Mouse (Mus musculus): ENCODE data around the gene Slco2a1. TPM values are rescaled to one million over a fixed set of nuclear protein-coding genes. Genes with fewer than 3 reads are reported as not detected.
A peak's percentile ranks its signal among the peaks of the same experiment; 100 is the strongest.

Gene Slco2a1
- polyA plus RNA-seq, 1 experiment: not detected

DNA sequence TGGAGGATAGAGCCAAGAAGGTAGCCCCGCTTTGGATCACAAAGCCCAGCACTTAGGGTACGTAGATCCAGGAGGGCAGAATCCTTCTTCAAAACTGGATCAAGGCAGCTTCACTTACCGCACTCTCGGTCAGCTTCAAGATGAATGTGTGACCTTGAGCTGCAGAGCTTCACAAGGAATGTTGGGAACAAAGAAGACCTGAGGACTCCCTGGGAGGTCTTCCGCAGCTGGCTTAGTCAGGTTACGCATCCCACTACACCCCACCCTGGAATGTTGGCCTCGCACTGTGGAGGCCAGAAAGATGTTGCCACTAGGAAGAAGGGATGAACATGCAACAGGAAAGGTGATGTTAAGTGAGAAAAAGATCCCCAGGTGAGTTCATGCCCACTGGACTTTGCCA is 11.9 kb downstream of the Slco2a1 start:
- Histone ChIP-seq H3K4me3 (ENCODE audit: insufficient read depth, low read length) (no peak overlapping the region), H3K4me1 (ENCODE audit: control insufficient read depth, insufficient read depth, low read length) (no peaks in the 10 kb centered on the region), H3K27ac (ENCODE audit: insufficient read depth, low read depth, low read length) (no peak overlapping the region)
- TF ChIP-seq CTCF (IDR thresholded peaks at IDR 0.05; ENCODE audit: low read depth, low read length): no peak
- no peak for TF ChIP-seq POLR2A (IDR thresholded peaks at IDR 0.05; ENCODE audit: borderline replicate concordance, low read depth, low read length)

DNA sequence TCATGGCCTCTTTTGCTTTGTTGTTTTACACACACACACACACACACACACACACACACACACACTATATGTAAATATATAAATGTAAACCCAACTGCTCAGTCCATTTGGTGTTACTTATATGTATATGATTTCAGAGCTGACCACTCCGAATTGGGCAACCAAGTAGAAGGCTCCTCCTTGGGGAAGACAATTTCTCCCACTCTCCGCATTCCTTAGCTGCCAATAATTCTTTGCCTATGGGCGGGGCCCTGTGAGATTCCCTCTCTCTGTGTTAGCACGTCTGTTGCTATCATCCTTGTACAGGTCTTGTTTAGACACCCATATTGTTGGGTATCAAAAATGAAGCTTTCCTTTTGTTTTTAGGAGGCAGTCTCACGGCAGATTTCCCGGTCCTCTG is 15.8 kb downstream of the Slco2a1 start:
- Histone ChIP-seq H3K4me3 (ENCODE audit: insufficient read depth, low read length) (no peak overlapping the region), H3K4me1 (ENCODE audit: control insufficient read depth, insufficient read depth, low read length) (no peaks in the 10 kb centered on the region), H3K27ac (ENCODE audit: insufficient read depth, low read depth, low read length) (no peak overlapping the region)
- TF ChIP-seq CTCF (IDR thresholded peaks at IDR 0.05; ENCODE audit: low read depth, low read length) (no peak), POLR2A (IDR thresholded peaks at IDR 0.05; ENCODE audit: borderline replicate concordance, low read depth, low read length) (no peak)

DNA sequence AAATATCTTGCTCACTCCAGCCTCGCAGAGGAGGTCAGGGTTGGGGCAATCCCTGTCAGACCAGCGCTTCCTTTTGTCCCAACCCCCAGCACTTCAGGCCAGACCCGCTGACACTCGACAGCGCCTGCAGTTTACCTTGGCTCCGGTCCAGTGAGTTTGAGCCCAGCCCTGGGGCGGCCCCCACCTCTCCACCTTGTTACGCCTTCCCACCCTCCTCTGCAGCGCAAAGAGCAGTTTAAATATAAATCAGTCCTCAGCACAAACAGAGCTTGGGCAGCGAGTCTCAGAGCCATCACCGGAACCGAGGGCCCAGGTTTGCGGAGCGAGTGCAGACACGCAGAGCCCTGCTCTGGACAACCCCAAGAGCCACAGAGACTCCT is 19.2 kb downstream of the Slco2a1 start:
- no peaks in the 10 kb centered on the region for H3K4me1 ChIP-seq (ENCODE audit: control insufficient read depth, insufficient read depth, low read length)
- H3K4me3 ChIP-seq (ENCODE audit: insufficient read depth, low read length): no peak overlapping the region
- no peak overlapping the region for H3K27ac ChIP-seq (ENCODE audit: insufficient read depth, low read depth, low read length)
- TF ChIP-seq CTCF (IDR thresholded peaks at IDR 0.05; ENCODE audit: low read depth, low read length) (no peak), POLR2A (IDR thresholded peaks at IDR 0.05; ENCODE audit: borderline replicate concordance, low read depth, low read length) (no peak)

DNA sequence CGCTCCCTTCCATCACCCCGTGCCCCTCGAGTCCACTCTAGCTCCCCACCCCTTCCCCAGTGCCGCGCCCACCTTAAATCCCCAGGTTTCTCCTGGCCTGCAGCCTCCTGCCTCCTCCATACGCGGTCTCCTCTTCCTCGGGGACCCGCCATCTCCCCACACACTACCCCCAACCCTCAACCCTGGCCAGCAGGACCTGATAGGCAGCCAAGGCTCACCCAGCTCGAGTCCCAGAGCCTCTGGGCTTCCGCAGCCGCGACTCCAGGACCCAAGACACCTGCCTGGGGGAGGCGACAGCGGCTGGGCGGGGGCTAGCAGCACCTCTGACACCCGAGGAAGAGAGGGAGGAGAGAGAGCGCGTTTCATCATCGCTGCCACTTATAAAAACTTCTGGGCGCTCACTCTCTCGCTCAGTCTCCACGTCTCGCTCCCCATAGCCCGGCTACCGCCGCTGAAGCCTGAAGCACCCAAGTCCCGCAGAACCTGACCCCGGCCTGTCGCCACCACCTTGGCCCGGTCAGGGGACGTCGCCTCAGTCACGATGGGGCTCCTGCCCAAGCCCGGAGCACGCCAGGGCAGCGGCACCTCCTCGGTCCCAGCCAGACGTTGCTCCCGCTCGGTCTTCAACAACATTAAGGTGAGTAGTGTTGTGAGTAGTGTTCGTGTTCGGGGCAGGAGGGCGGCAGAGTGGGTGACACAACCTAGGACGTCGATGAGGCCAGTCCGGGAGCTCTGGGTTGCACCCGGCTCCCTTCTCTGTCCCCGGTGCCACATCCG is 19.8 kb downstream of the Slco2a1 start:
- no peaks in the 10 kb centered on the region for H3K4me1 ChIP-seq (ENCODE audit: control insufficient read depth, insufficient read depth, low read length)
- H3K27ac ChIP-seq (ENCODE audit: insufficient read depth, low read depth, low read length): no peak overlapping the region
- no peak overlapping the region for H3K4me3 ChIP-seq (ENCODE audit: insufficient read depth, low read length)
- TF ChIP-seq POLR2A (IDR thresholded peaks at IDR 0.05; ENCODE audit: borderline replicate concordance, low read depth, low read length) (no peak), CTCF (IDR thresholded peaks at IDR 0.05; ENCODE audit: low read depth, low read length) (no peak)

DNA sequence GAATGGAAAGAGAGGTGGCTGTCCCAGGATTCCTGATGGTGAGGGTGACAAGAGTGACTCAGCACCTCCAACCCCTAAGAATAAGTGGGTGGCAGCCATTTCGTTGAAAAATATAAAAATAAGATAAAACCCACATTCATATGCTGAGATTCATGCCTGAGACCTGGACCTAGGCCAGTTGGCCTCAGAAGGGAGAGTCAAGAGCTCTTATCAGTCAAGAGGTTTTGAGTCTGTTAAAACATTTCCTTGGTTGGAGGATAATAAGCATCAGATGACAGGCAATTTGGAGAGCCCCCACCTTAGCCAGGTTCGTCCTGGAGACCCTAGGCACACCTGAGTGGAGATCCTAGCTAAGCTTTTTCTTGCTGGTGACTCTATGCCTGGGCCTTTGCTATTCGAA is 21.6 kb downstream of the Slco2a1 start:
- TF ChIP-seq CTCF (IDR thresholded peaks at IDR 0.05; ENCODE audit: low read depth, low read length) (no peak), POLR2A (IDR thresholded peaks at IDR 0.05; ENCODE audit: borderline replicate concordance, low read depth, low read length) (no peak)
- H3K27ac ChIP-seq (ENCODE audit: insufficient read depth, low read depth, low read length): no peak overlapping the region
- no peak overlapping the region for H3K4me3 ChIP-seq (ENCODE audit: insufficient read depth, low read length)
- H3K4me1 ChIP-seq (ENCODE audit: control insufficient read depth, insufficient read depth, low read length): no peaks in the 10 kb centered on the region

DNA sequence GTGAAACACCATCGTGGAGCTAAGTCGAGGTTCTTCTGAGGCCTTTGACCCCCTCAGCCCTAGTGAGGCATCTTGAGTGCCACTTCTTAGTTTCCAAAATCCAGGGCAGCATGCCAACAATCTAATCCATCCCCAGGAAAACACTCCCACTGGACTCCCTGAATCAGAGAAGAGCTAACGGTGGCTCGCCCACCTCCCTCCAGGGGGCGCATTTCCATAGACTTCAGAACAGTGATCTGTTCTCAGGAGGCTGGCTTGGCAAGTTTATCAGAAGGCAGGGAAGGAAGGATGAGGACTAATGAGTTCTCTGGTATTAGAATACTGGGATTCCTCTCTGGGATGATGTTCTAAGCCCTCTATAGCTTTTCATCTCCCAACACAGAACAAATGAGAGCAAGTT is 24.9 kb downstream of the Slco2a1 start:
- Histone ChIP-seq H3K4me3 (ENCODE audit: insufficient read depth, low read length) (no peak overlapping the region), H3K4me1 (ENCODE audit: control insufficient read depth, insufficient read depth, low read length) (no peaks in the 10 kb centered on the region), H3K27ac (ENCODE audit: insufficient read depth, low read depth, low read length) (no peak overlapping the region)
- TF ChIP-seq CTCF (IDR thresholded peaks at IDR 0.05; ENCODE audit: low read depth, low read length): peak; percentile 39
- no peak for TF ChIP-seq POLR2A (IDR thresholded peaks at IDR 0.05; ENCODE audit: borderline replicate concordance, low read depth, low read length)

DNA sequence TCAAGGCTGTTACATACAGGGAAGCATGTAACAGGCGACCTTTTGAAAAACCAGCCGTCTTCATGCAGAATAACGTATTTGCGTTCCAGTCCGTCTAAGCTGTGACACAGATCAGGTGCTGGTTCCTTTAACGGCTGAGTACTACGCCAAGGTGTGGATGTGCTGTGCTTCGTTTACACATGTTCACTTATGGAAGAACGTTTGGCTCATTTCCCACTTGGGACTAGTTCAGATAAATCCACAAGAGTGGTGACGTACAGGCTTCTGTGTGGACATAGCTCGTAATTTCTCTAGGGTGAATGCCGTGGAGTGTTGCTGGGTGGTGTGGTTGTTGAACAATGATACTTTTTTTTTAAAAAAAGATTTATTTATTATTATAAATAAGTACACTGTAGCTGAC is 26.2 kb downstream of the Slco2a1 start:
- TF ChIP-seq POLR2A (IDR thresholded peaks at IDR 0.05; ENCODE audit: borderline replicate concordance, low read depth, low read length) (no peak), CTCF (IDR thresholded peaks at IDR 0.05; ENCODE audit: low read depth, low read length) (no peak)
- Histone ChIP-seq H3K4me1 (ENCODE audit: control insufficient read depth, insufficient read depth, low read length) (no peaks in the 10 kb centered on the region), H3K27ac (ENCODE audit: insufficient read depth, low read depth, low read length) (no peak overlapping the region), H3K4me3 (ENCODE audit: insufficient read depth, low read length) (no peak overlapping the region)

DNA sequence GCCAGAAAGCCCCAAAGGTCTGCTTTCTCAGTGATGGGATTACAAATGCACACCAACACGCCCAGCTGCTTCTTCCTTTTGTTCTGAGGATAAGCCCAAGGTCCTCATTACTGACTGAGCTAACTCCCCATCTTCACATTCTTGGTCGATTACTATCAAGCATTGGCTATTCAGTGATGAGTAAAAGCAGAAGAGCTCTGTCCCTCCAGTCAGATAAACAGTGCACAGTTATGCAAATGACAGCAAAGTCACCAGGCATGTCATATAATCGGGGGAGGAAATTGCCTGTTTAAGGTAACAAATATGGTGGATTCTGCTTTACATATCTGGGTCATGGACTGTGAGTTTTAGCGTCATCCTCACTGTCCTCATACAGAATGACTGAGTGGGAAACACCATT is 35.6 kb downstream of the Slco2a1 start:
- H3K27ac ChIP-seq (ENCODE audit: insufficient read depth, low read depth, low read length): no peak overlapping the region
- H3K4me1 ChIP-seq (ENCODE audit: control insufficient read depth, insufficient read depth, low read length): no peaks in the 10 kb centered on the region
- H3K4me3 ChIP-seq (ENCODE audit: insufficient read depth, low read length): no peak overlapping the region
- TF ChIP-seq POLR2A (IDR thresholded peaks at IDR 0.05; ENCODE audit: borderline replicate concordance, low read depth, low read length) (no peak), CTCF (IDR thresholded peaks at IDR 0.05; ENCODE audit: low read depth, low read length) (no peak)

DNA sequence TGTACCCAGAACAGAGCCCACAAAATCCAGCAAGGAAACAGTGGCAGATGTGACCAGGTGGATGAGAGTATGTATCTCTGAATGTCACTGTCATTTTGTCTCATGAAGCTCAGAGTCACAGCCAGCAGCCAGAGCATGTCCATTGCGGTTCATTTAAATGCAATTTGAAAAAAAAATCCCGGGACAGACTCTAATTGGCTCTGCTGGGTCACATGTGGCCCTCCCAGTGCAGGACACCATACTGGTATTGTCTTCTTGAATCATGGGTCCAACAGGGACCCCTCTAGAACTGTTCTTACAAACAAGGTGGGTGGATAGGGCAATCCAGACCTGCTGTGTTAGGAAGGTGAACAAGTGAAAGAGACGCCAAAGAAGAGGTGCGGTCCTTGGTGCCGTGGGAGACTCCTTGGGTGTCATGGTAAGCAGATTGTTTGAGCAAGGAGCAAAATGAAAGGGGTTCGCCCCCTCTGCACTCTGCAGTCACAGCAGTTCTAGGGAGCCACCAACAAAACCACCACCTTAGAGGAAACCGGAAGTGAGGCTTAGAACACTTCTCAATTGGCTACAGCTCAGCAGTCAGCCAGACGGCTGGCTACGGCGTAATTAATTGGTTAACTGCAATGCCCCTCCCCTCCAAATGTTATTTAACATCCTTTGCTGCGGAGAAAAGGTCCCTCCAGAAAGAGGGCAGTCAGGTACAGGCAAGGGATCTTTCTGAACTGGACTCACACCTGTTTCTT is 38.8 kb downstream of the Slco2a1 start:
- TF ChIP-seq POLR2A (IDR thresholded peaks at IDR 0.05; ENCODE audit: borderline replicate concordance, low read depth, low read length) (no peak), CTCF (IDR thresholded peaks at IDR 0.05; ENCODE audit: low read depth, low read length) (no peak)
- no peak overlapping the region for H3K27ac ChIP-seq (ENCODE audit: insufficient read depth, low read depth, low read length)
- no peaks in the 10 kb centered on the region for H3K4me1 ChIP-seq (ENCODE audit: control insufficient read depth, insufficient read depth, low read length)
- no peak overlapping the region for H3K4me3 ChIP-seq (ENCODE audit: insufficient read depth, low read length)

DNA sequence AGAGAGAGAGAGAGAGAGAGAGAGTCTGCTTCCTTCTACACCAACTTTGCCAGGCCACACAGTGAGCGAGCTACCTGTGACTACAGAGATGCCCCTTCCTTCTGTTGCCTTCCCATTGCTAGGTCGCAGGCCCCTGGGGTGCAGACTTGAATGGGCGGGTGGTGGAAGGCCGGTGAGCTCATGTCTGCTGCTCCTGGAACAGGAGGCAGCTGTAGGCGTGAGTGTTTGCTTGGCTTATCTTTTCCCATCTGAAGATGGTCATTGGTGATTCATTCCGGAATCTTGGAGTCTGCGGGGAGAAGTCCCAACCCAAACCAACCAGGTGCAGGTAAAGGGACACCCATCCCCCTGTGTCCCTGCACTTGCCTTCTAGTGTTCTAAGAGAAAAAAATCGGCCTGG is 40.5 kb downstream of the Slco2a1 start:
- no peak overlapping the region for H3K27ac ChIP-seq (ENCODE audit: insufficient read depth, low read depth, low read length)
- TF ChIP-seq CTCF (IDR thresholded peaks at IDR 0.05; ENCODE audit: low read depth, low read length) (no peak), POLR2A (IDR thresholded peaks at IDR 0.05; ENCODE audit: borderline replicate concordance, low read depth, low read length) (no peak)

More for the DNA sequence above, 40.5 kb downstream of the Slco2a1 start:
- H3K4me1 ChIP-seq (ENCODE audit: control insufficient read depth, insufficient read depth, low read length): no peaks in the 10 kb centered on the region
- no peak overlapping the region for H3K4me3 ChIP-seq (ENCODE audit: insufficient read depth, low read length)
